Mouse (Mus musculus) thymus, adult 2 months (tissue): ENCODE results near the gene Tceanc2. TPM values are rescaled to one million over a fixed set of nuclear protein-coding genes. Genes with fewer than 3 reads are reported as not detected.

Experiments used
- DNase-seq: peaks from one replicate; pipeline ENCODE4 v3.0.0; 2021
- H3K27ac ChIP-seq: fragments of 200-500 bp; 2 replicates; pipeline ENCODE4 v1.5.1; 2012; ENCODE audit warnings: low read length, control low read depth; ENCODE audit not compliant: control insufficient read depth, insufficient read depth
- H3K27me3 ChIP-seq: fragments of 200-500 bp; 2 replicates; pipeline ENCODE4 v1.6.1; 2012; ENCODE audit warnings: mild to moderate bottlenecking, low read length, moderate library complexity, mixed read lengths; ENCODE audit not compliant: control insufficient read depth, insufficient read depth
- H3K36me3 ChIP-seq: fragments of 200-500 bp; 2 replicates; pipeline ENCODE4 v1.6.1; 2012; ENCODE audit warnings: mild to moderate bottlenecking, low read length, moderate library complexity; ENCODE audit not compliant: control insufficient read depth, insufficient read depth
- H3K4me1 ChIP-seq: fragments of 200-500 bp; replicated peaks from 2 replicates; pipeline ENCODE4 v1.6.1; 2012; ENCODE audit warnings: low read length; ENCODE audit not compliant: control insufficient read depth, insufficient read depth
- H3K4me3 ChIP-seq: fragments of 200-500 bp; 2 replicates; pipeline ENCODE4 v1.5.1; 2012; ENCODE audit warnings: mild to moderate bottlenecking, low read length, control low read depth, moderate library complexity; ENCODE audit not compliant: control insufficient read depth, insufficient read depth
- CTCF ChIP-seq: fragments of 200-500 bp; IDR thresholded peaks from 2 replicates; pipeline ENCODE4 v1.5.1; 2012; ENCODE audit warnings: mild to moderate bottlenecking, control low read depth, low read length, moderate library complexity, borderline replicate concordance; ENCODE audit not compliant: control insufficient read depth, poor library complexity, insufficient read depth; ENCODE audit errors: extremely low read depth
- POLR2A ChIP-seq: fragments of 200-500 bp; IDR thresholded peaks from 2 replicates; pipeline ENCODE4 v1.6.1; 2012; ENCODE audit warnings: mild to moderate bottlenecking, low read length, control low read depth, moderate library complexity; ENCODE audit not compliant: control insufficient read depth, poor library complexity, insufficient read depth; ENCODE audit errors: extremely low read depth
- WGBS: fragments of 180-500 bp; shearing (Covaris S2); methylation state at CpG from one replicate; pipeline ENCODE4 v1.1.7; 2018; 5-methylcytosine and 5-hydroxymethylcytosine counted together
- polyA plus RNA-seq: library from polyadenylated mRNA; depleted of rRNA; stranded (reverse); fragments of >200 nt; gene quantifications from 2 replicates; pipeline ENCODE4 v1.2.3, GENCODE M21; 2012

The Tceanc2 gene
- polyA plus RNA-seq, 1 experiment = 13.8 TPM

DNA sequence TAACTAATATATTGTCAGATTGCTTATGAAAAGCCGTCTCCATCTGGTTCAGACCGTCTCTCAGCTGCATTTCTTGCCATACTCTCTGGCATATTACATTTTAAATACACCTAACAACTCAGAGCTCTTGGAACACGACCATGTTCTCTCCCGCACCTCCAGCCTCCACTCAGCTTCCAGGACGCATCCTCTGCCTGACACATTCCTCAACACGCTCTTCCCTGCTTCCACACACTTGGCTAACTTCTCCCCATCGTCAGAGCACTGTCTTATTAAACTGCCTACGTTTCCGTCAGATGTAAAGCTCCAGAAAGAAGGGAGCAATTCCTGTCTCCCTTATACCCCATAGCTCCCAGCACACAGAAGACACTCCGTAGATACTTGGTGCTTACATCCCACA, 15.6 kb downstream of the Tceanc2 start:
- H3K36me3 ChIP-seq = peaks cover 33% of the 10 kb centered on the region
- H3K27ac ChIP-seq = no peak overlapping the region
- H3K4me1 ChIP-seq = no peaks in the 10 kb centered on the region
- H3K27me3 ChIP-seq = no peaks in the 10 kb centered on the region
- no peak overlapping the region for H3K4me3 ChIP-seq
- 96% methylated on average over 10 of the region's 10 CpGs for WGBS
- no peak for DNase-seq
- TF ChIP-seq POLR2A (no peak), CTCF (no peak)

DNA sequence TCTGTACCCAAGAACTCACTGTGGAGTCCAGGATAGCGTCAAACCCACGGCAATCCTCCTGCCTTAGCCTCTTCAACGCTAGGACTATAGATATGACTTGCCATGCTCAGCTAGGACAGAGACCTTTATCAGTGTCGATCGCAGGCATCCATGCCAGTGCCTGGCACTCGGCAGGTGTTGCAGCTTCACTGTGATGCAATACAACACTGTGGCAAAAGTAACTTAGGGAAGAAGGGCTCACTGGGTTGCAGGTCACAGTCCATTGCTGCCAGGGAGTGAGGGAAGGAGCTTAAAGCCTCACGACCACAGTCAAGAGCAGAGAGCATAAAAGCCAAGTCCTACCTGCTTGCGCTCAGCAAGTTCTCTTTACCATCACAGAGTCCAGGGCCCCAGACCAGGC, 18.7 kb downstream of the Tceanc2 start:
- H3K4me3 ChIP-seq = no peak overlapping the region
- 97% methylated on average over 8 of the region's 8 CpGs for WGBS
- no peaks in the 10 kb centered on the region for H3K27me3 ChIP-seq
- peaks cover 35% of the 10 kb centered on the region for H3K36me3 ChIP-seq
- H3K4me1 ChIP-seq = no peaks in the 10 kb centered on the region
- TF ChIP-seq CTCF (no peak), POLR2A (no peak)
- H3K27ac ChIP-seq = no peak overlapping the region
- no peak for DNase-seq

DNA sequence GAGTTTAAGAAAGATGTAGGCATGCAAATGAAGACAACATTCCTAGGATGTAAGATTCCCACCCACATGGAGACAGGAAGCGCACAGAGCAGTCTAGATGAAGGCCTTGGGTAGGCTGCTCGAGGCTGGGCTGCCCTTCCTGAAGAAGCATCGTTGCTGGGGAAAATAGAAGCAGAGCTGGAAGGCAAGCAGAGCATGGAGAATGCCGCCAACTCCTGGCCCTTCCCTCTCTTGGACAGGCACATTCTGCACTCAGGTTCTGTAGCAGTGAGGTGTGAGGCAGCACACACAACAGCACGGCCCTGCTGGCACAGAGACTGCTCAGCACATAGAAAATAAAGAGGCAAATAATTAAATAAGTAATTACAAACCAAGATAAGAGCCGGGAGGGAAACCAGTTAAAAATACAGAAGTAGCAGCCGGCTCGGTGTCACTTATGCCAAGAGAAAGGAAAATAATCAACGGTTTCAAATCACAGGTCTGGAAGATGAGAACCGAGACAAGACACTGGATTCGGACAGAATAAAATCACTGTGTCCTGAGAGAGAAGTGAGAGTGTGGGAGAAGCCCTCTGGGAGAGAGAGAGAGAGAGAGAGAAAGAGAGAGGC, 19.6 kb downstream of the Tceanc2 start:
- Histone ChIP-seq H3K4me3 (no peak overlapping the region), H3K27ac (no peak overlapping the region), H3K27me3 (no peaks in the 10 kb centered on the region), H3K4me1 (no peaks in the 10 kb centered on the region), H3K36me3 (peaks cover 34% of the 10 kb centered on the region)
- TF ChIP-seq CTCF (no peak), POLR2A (no peak)
- WGBS = 89% methylated on average over 11 of the region's 11 CpGs
- DNase-seq = no peak

DNA sequence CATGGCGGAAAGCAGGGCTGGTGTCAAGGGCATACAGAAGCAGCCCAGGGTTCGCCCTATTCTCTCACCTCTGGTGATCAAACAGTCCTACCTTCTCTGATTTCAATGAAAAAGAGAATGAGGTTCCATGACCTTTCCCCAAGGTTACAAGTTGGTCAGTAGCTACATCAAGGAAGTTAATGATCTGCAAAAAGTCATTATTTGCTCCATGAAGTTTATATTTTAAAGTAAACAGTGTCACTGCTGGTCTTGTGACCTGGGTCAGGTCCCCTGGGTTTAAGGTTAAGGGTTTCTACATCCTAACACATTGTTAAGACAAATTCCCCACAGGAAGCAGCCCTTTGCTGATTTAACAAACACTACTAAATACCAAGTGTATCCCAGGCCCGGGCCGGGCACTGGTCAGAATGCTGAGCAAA, 21.9 kb downstream of the Tceanc2 start:
- Histone ChIP-seq H3K36me3 (peaks cover 37% of the 10 kb centered on the region), H3K27ac (no peak overlapping the region), H3K27me3 (no peaks in the 10 kb centered on the region), H3K4me3 (no peak overlapping the region), H3K4me1 (no peaks in the 10 kb centered on the region)
- TF ChIP-seq POLR2A (no peak), CTCF (no peak)
- WGBS = 96% methylated on average over 4 of the region's 4 CpGs
- DNase-seq = no peak

DNA sequence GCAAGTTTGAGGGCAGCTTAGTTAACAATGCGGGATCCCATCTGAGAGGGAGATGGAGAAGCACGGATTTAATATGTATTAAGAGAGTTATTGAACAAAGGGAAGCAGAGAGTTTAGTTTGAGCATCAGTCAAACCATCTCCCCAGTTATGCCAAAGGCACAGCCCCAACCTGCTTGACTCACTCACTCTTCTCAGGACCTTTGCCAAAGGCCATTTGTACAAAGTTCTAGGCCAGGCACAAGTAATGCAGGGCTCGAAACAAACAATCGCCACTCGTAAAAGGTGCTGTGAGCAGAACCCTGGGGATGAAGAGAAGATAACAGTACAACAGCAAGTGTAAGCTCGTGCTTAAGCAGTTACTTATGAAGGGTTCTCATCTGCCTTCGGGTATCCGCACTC, 26.3 kb downstream of the Tceanc2 start:
- H3K27me3 ChIP-seq = no peaks in the 10 kb centered on the region
- DNase-seq = no peak
- TF ChIP-seq CTCF = no peak
- no peaks in the 10 kb centered on the region for H3K4me1 ChIP-seq
- 97% methylated on average over 8 of the region's 8 CpGs for WGBS
- H3K4me3 ChIP-seq = no peak overlapping the region
- H3K27ac ChIP-seq = no peak overlapping the region
- peaks cover 20% of the 10 kb centered on the region for H3K36me3 ChIP-seq

DNA sequence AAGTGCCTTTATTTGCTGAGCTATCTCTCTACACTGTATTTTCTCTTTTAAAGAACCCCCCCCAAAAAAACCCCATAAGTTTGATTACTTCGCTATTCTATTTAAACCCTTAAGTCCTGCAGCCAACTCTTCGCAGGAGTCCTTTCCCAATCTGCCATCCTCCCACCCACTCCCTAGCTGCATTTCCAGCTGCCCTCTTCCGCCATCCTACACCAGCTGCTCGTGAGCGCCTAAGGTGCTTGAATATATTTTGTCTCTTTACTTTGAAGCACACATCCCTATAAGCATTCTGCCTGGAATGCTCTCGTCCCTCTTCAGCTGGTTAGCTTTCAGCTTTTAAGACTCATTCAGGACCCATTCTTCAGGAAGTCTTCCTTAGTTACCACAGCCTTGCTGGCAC, 27.9 kb downstream of the Tceanc2 start:
- TF ChIP-seq POLR2A (no peak), CTCF (no peak)
- WGBS = 96% methylated on average over 6 of the region's 6 CpGs
- H3K27ac ChIP-seq = no peak overlapping the region

DNA sequence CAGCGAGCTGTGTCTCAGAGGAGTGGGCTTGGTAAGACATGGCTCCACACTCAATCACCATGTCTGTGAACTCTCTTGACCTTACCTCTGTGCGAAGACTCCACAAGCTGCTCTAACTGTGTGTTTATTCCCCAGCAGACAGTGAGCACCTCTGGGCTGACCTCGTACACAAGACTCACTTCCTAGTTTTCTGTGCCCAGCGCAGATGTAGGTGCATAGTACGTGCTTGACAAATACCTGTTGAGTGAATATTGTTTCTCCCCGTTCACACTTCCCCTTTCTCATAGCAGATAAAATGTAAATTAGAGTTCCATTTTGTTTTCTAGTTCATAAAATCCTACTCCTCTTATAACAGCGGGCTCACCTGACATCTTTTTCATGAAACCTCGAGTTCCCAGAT, 35.4 kb downstream of the Tceanc2 start:
- WGBS = 92% methylated on average over 8 of the region's 8 CpGs
- no peak for DNase-seq
- H3K27ac ChIP-seq = no peak overlapping the region
- no peak overlapping the region for H3K4me3 ChIP-seq
- H3K4me1 ChIP-seq = no peaks in the 10 kb centered on the region
- no peaks in the 10 kb centered on the region for H3K27me3 ChIP-seq
- peaks cover 39% of the 10 kb centered on the region for H3K36me3 ChIP-seq
- TF ChIP-seq CTCF (no peak), POLR2A (no peak)

More for the DNA sequence above, 27.9 kb downstream of the Tceanc2 start:
- DNase-seq = no peak
- no peaks in the 10 kb centered on the region for H3K4me1 ChIP-seq
- peaks cover 25% of the 10 kb centered on the region for H3K36me3 ChIP-seq
- H3K4me3 ChIP-seq = no peak overlapping the region
- H3K27me3 ChIP-seq = no peaks in the 10 kb centered on the region
